Mouse (Mus musculus) kidney, adult 2 months (tissue): Measurements from ENCODE around the gene Lgals1. TPM values are rescaled to one million over a fixed set of nuclear protein-coding genes. Genes with fewer than 3 reads are reported as not detected.
"Not testable (repeated sequence)": the region's sequence is repeated elsewhere in the genome, so short reads cannot be mapped to it uniquely, and the experiment has no call there.

ENCODE experiments used
- DNase-seq: peaks from one replicate; pipeline ENCODE4 v3.0.0; 2021
- H3K27ac ChIP-seq: fragments of 200-500 bp; 2 replicates; pipeline ENCODE4 v1.5.1; 2012; ENCODE audit warnings: low read depth, low read length, control low read depth, inconsistent platforms; ENCODE audit not compliant: insufficient read depth
- H3K27me3 ChIP-seq: fragments of 200-500 bp; replicated peaks from 2 replicates; pipeline ENCODE4 v1.6.1; 2012; ENCODE audit warnings: mild to moderate bottlenecking, moderate library complexity, low read length, inconsistent platforms; ENCODE audit not compliant: control insufficient read depth, insufficient read depth
- H3K36me3 ChIP-seq: fragments of 200-500 bp; 2 replicates; pipeline ENCODE4 v1.6.1; 2012; ENCODE audit warnings: mild to moderate bottlenecking, moderate library complexity, low read length, inconsistent platforms; ENCODE audit not compliant: control insufficient read depth, insufficient read depth
- H3K4me1 ChIP-seq: fragments of 200-500 bp; 2 replicates; pipeline ENCODE4 v1.6.1; 2011; ENCODE audit warnings: low read length; ENCODE audit not compliant: control insufficient read depth, insufficient read depth
- H3K4me3 ChIP-seq: fragments of 200-500 bp; 2 replicates; pipeline ENCODE4 v1.5.1; 2011; ENCODE audit warnings: mild to moderate bottlenecking, low read depth, low read length, control low read depth; ENCODE audit not compliant: insufficient read depth
- CTCF ChIP-seq: fragments of 200-500 bp; conservative IDR thresholded peaks from 2 replicates; pipeline ENCODE4 v1.5.1; 2011; ENCODE audit warnings: low read depth, mild to moderate bottlenecking, control low read depth, low read length, moderate library complexity, mixed read lengths; ENCODE audit not compliant: insufficient read depth, insufficient read length
- POLR2A ChIP-seq: fragments of 200-500 bp; IDR thresholded peaks from one replicate; pipeline ENCODE4 v1.6.1; 2011; ENCODE audit warnings: low read depth, low read length, control low read depth
- WGBS: fragments of 180-500 bp; shearing (Covaris S2); methylation state at CpG from one replicate; pipeline ENCODE4 v1.1.7; 2018; 5-methylcytosine and 5-hydroxymethylcytosine counted together
- polyA plus RNA-seq: library from polyadenylated mRNA; depleted of rRNA; stranded (reverse); fragments of >200 nt; gene quantifications from 2 replicates; pipeline ENCODE4 v1.2.3, GENCODE M21; 2012; rRNA removed

Lgals1 gene
- polyA plus RNA-seq = 310 and 318 TPM in 2 replicates

GRCm38 (mm10) chr15:78926021-78926919, at the start of gene Lgals1:
TSS of gene Lgals1 (plus strand) at chr15:78926725.
- DNase-seq = peak; percentile 97
- WGBS = 16% methylated on average over 20 of the region's 20 CpGs
- Histone ChIP-seq H3K36me3 (no peaks in the 10 kb centered on the region), H3K27me3 (no peaks in the 10 kb centered on the region), H3K4me3 (peak within 1 kb of the TSS; percentile 57), H3K4me1 (peaks cover 21% of the 10 kb centered on the region), H3K27ac (peak within 1 kb of the TSS; percentile 82)
- TF ChIP-seq POLR2A (peak; percentile 10), CTCF (no peak)

- under 1% methylated on average over 86 of the region's 95 CpGs for WGBS
- Histone ChIP-seq H3K27me3 (no peaks in the 10 kb centered on the region), H3K36me3 (no peaks in the 10 kb centered on the region), H3K4me3 (peak within 1 kb of the TSS; percentile 56), H3K27ac (peak within 1 kb of the TSS; percentile 97), H3K4me1 (peaks cover 4% of the 10 kb centered on the region; the same call in 1 of the 2 replicates)
- DNase-seq = peak; percentile 98
- TF ChIP-seq CTCF = no peak
- TF ChIP-seq POLR2A = peak; percentile 63
Measured at GRCm38 (mm10) chr15:78876991-78877809, 49.3 kb upstream of the Lgals1 start, which contains the start of gene Gga1. TSS of gene Gga1 (plus strand) at chr15:78877190.

- Histone ChIP-seq H3K27ac (peak overlapping the region; percentile 76), H3K36me3 (peaks cover 2% of the 10 kb centered on the region; the same call in 1 of the 2 replicates), H3K27me3 (no peaks in the 10 kb centered on the region), H3K4me3 (peak overlapping the region; percentile 56), H3K4me1 (peaks cover 4% of the 10 kb centered on the region; the same call in 1 of the 2 replicates)
- TF ChIP-seq POLR2A = no peak
- no peak for TF ChIP-seq CTCF
- WGBS = under 1% methylated on average over 17 of the region's 17 CpGs
- peak; percentile 46 for DNase-seq
Measured at GRCm38 (mm10) chr15:78877810-78878390, 48.6 kb upstream of the Lgals1 start.

GRCm38 (mm10) chr15:78878792-78879516, 47.6 kb upstream of the Lgals1 start:
- DNase-seq = peak; percentile 44
- H3K4me3 ChIP-seq, H3K36me3 ChIP-seq, H3K27ac ChIP-seq, H3K27me3 ChIP-seq, H3K4me1 ChIP-seq: not testable (repeated sequence)
- WGBS = 18% methylated on average over 7 of the region's 7 CpGs

- Histone ChIP-seq H3K27me3 (no peaks in the 10 kb centered on the region), H3K36me3 (peaks cover 4% of the 10 kb centered on the region), H3K4me3 (no peak overlapping the region), H3K4me1 (peaks cover 4% of the 10 kb centered on the region; the same call in 1 of the 2 replicates), H3K27ac (no peak overlapping the region)
- 71% methylated on average over 8 of the region's 8 CpGs for WGBS
- no peak for TF ChIP-seq POLR2A
- TF ChIP-seq CTCF = no peak
- DNase-seq = peak; percentile 40
Measured at GRCm38 (mm10) chr15:78880432-78880831, 46.1 kb upstream of the Lgals1 start.

GRCm38 (mm10) chr15:78881828-78882227, 44.7 kb upstream of the Lgals1 start:
- TF ChIP-seq CTCF (no peak), POLR2A (no peak)
- Histone ChIP-seq H3K36me3 (peaks cover 4% of the 10 kb centered on the region), H3K27me3 (no peaks in the 10 kb centered on the region), H3K4me3 (no peak overlapping the region), H3K4me1 (no peaks in the 10 kb centered on the region), H3K27ac (no peak overlapping the region)
- DNase-seq = no peak
- WGBS = 87% methylated on average over 3 of the region's 3 CpGs
